Mouse (Mus musculus) G1E (cell line): ENCODE measurements around the gene Dscam. TPM values are rescaled to one million over a fixed set of nuclear protein-coding genes. Genes with fewer than 3 reads are reported as not detected.

Experiments used
- ATAC-seq: 2 replicates; pipeline ENCODE4 v1.8.0; 2016; ENCODE audit warnings: mild to moderate bottlenecking; ENCODE audit not compliant: insufficient number of reproducible peaks, poor library complexity, low FRiP score, severe bottlenecking; ENCODE audit errors: extremely low read depth
- DNase-seq: peaks from one replicate; pipeline ENCODE4 v3.0.0; 2012; ENCODE audit warnings: low spot score
- H3K27me3 ChIP-seq: 2 replicates; pipeline ENCODE4 v1.6.1; 2012; ENCODE audit warnings: mild to moderate bottlenecking, low read length, inconsistent platforms; ENCODE audit not compliant: insufficient read depth
- H3K36me3 ChIP-seq: replicated peaks from 2 replicates; pipeline ENCODE3; 2012; ENCODE audit warnings: mild to moderate bottlenecking, inconsistent platforms
- H3K4me1 ChIP-seq: 2 replicates; pipeline ENCODE4 v1.6.1; 2012; ENCODE audit warnings: low read depth, low read length, inconsistent platforms, mixed read lengths; ENCODE audit not compliant: insufficient read depth
- H3K4me3 ChIP-seq: 2 replicates; pipeline ENCODE4 v1.5.1; 2012; ENCODE audit warnings: low read depth, mild to moderate bottlenecking, inconsistent platforms, low read length, moderate library complexity, mixed read lengths
- H3K9me3 ChIP-seq: replicated peaks from 2 replicates; pipeline ENCODE4 v1.6.1; 2012; ENCODE audit warnings: inconsistent platforms
- CTCF ChIP-seq: IDR thresholded peaks from 2 replicates; pipeline ENCODE4 v1.5.1; 2012; ENCODE audit warnings: low read depth, low read length, inconsistent platforms, mixed read lengths
- GATA1 ChIP-seq: IDR thresholded peaks from 2 replicates; pipeline ENCODE4 v1.6.1; 2012; ENCODE audit warnings: borderline replicate concordance, low read length, inconsistent platforms, mixed read lengths
- GATA2 ChIP-seq: IDR thresholded peaks from 2 replicates; pipeline ENCODE4 v1.6.1; 2012; ENCODE audit warnings: low read depth, low read length, inconsistent platforms, borderline replicate concordance
- POLR2AphosphoS5 ChIP-seq: IDR thresholded peaks from 2 replicates; pipeline ENCODE4 v1.6.1; 2012; ENCODE audit warnings: low read depth, low read length, inconsistent platforms; ENCODE audit not compliant: insufficient replicate concordance
- TAL1 ChIP-seq: conservative IDR thresholded peaks from 2 replicates; pipeline ENCODE4 v1.6.1; 2012; ENCODE audit warnings: low read depth, low read length, inconsistent platforms, mixed read lengths
- polyA plus RNA-seq: library from polyadenylated mRNA; stranded (reverse); fragments of >175 nt; gene quantifications from 2 replicates; pipeline ENCODE4 v1.2.3, GENCODE M21; 2012
- total RNA-seq, 2 experiments: library from RNA; stranded (forward) in 1 of 2; stranded (reverse) in 1 of 2; fragments of 200-1000 nt in 1 of 2; fragments of >200 nt in 1 of 2; fragmentation: Nextera tagmentation in 1 of 2; gene quantifications; 2 replicates each; pipeline ENCODE4 v1.2.3; 2014 to 2017

Gene Dscam
- not detected in 2 replicates for total RNA-seq (2014; fragmentation: Nextera tagmentation)
- total RNA-seq (2017) = under 0.01 TPM in 1 of 2 replicates, not detected in the other
- not detected in 2 replicates for polyA plus RNA-seq

DNA sequence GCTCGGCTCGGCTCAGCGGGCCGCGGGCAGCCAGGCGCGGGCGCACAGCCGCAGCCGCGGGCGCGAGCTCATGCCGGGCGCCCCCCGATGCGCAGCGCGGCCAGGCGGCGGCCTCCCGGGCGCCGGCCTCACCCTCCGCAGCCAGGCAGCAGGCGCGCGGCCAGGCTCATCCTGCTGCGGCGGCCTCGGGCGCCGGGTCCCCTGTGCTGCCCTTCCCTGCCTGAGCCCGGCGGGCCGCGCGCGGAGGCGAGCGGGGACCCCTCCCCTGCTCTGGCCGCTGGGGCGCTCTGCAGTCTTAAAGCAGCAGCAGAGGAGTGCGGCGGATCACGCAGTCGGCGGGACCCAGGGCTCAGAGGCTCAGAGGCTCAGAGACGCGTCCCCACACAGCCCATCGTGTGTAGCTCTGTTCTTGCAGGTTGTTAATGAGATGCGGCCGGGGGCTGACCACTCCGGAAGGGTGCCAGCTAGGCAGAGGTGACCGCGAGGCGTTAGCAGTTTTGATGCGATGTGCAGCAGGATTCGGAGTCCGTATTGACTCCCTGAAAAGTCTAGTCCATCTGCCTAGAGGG, at the start of gene Dscam:
Gene Dscam (minus strand): TSS at position 240 of the 569 bp plus-strand sequence.
- no peak within 1 kb of the TSS for H3K4me3 ChIP-seq
- peaks cover 19% of the 10 kb centered on the region for H3K9me3 ChIP-seq
- TF ChIP-seq CTCF (no peak), GATA2 (no peak), GATA1 (no peak), POLR2AphosphoS5 (no peak), TAL1 (no peak)
- ATAC-seq (no peak), DNase-seq (no peak)
- no peaks in the 10 kb centered on the region; the same call in 1 of the 2 replicates for H3K27me3 ChIP-seq
- H3K36me3 ChIP-seq = no peaks in the 10 kb centered on the region
- no peaks in the 10 kb centered on the region for H3K4me1 ChIP-seq

DNA sequence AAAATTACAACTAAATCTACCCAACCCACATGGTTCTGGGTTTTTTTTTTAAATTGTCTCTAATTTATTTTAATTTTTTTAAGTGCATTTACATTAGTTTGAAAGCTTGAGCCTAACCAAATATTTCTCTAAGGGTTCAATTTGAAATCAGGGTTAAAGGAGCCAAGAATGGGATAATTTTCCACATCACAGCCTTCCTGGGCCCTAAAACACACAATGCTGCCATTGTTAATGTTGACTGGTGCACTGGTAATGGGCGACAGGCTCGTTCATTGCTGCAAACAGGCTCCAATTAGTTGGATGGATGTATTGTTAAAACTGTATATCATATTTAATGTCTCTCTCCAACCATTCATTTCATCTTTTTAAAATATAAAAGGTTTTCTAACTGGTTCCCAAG, 48.8 kb upstream of the Dscam start:
- TF ChIP-seq TAL1 (no peak), GATA1 (no peak), POLR2AphosphoS5 (no peak), CTCF (no peak), GATA2 (no peak)
- Histone ChIP-seq H3K9me3 (0 out of 2 replicates have a peak, but pooled peaks cover 2% of the 10 kb centered on the region), H3K36me3 (no peaks in the 10 kb centered on the region), H3K4me1 (no peaks in the 10 kb centered on the region), H3K4me3 (no peak overlapping the region), H3K27me3 (no peaks in the 10 kb centered on the region)
- no peak for DNase-seq
- no peak for ATAC-seq

DNA sequence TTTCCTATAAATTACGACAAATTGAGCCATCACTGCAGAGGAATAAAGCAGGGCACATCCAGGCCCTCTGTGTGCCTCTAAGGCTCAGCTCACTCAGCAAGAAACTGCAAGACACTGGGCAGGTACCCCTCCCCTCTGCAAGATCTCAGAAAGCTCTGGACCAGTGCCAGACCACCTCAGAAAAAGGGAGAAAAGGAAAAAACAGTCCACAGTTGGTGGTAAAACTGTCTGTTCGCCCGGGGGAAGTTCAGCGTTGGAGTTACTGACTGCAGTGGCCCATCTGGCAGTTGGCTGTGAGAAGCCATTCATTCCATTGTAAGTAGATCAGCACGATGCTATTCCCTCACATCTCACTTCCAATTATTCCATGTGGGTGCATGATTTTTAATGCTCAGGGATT, 39.4 kb upstream of the Dscam start:
- DNase-seq = no peak
- Histone ChIP-seq H3K36me3 (no peaks in the 10 kb centered on the region), H3K27me3 (no peaks in the 10 kb centered on the region), H3K4me3 (no peak overlapping the region), H3K9me3 (0 out of 2 replicates have a peak, but pooled peaks cover 2% of the 10 kb centered on the region), H3K4me1 (no peaks in the 10 kb centered on the region)
- TF ChIP-seq CTCF (no peak), TAL1 (no peak), GATA2 (no peak), GATA1 (no peak), POLR2AphosphoS5 (no peak)
- no peak for ATAC-seq

DNA sequence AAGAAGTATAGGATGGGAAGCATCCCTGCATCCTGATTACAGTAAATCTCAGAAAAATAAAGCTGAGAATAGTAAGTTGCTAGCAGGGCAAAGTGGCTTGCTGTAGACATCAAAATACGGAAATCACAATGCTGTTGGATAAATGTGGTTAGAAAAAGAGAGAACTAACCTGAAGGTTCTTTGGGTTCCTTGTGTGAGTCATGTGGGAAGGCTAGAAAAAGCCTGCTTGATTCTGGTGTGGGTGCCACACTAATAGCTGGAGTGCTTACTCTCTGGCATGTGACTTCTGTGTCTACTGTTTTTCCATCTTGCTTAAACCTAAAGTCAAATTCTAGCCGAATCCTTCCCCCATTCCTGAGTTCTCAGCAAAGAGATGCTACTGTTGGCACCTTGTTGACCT, 37.7 kb upstream of the Dscam start:
- no peaks in the 10 kb centered on the region for H3K27me3 ChIP-seq
- H3K4me1 ChIP-seq = no peaks in the 10 kb centered on the region
- 0 out of 2 replicates have a peak, but pooled peaks cover 2% of the 10 kb centered on the region for H3K9me3 ChIP-seq
- ATAC-seq (no peak), DNase-seq (no peak)
- no peak for TF ChIP-seq GATA1
- no peak for TF ChIP-seq CTCF
- no peak for TF ChIP-seq GATA2
- TF ChIP-seq POLR2AphosphoS5 = no peak
- TF ChIP-seq TAL1 = no peak
- no peaks in the 10 kb centered on the region for H3K36me3 ChIP-seq
- H3K4me3 ChIP-seq = no peak overlapping the region

DNA sequence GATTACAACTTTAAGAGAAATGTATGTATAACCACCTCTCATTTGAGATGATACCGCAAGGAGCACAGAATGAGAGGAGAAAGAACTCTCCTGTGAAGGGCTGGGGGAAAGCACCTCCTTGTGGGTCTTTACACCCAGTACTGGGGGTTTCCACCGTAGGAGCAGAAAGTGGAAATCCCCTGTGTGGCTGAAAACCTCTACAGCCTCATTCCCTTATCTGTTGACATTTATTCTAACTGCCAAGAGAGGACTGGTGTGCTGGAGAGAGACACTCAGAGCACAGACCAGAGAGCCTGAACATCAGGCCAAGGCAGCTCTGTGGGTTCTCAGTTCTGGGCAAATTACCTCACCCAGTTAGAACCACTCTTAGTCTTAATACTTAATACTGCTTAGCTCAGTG, 33.5 kb upstream of the Dscam start:
- DNase-seq (no peak), ATAC-seq (no peak)
- TF ChIP-seq POLR2AphosphoS5 = no peak
- no peak for TF ChIP-seq CTCF
- no peak for TF ChIP-seq GATA1
- TF ChIP-seq TAL1 = no peak
- TF ChIP-seq GATA2 = no peak
- Histone ChIP-seq H3K9me3 (0 out of 2 replicates have a peak, but pooled peaks cover 2% of the 10 kb centered on the region), H3K27me3 (no peaks in the 10 kb centered on the region), H3K4me3 (no peak overlapping the region), H3K4me1 (no peaks in the 10 kb centered on the region), H3K36me3 (no peaks in the 10 kb centered on the region)

DNA sequence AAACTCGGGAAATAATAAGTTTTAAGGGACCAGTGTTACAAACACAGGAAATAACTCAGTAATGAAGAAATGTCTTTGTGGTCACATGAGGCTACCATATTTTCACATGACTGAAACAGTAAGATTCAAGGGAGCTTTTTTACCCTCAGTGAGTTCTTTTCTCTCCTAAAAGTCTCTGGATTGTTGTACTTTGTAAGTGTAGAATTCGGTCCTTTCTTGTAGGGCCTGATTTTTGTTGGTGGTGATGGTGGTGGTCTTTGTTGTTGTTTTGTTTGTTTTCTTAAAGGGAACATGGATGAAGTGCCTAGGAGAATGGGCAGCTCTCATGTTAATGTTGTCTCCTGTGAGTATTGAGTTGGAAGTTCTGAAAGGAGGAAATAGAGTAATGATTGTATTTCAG, 33.0 kb upstream of the Dscam start:
- ATAC-seq (no peak), DNase-seq (no peak)
- 0 out of 2 replicates have a peak, but pooled peaks cover 2% of the 10 kb centered on the region for H3K9me3 ChIP-seq
- H3K4me1 ChIP-seq = no peaks in the 10 kb centered on the region
- TF ChIP-seq GATA1 = no peak
- no peak for TF ChIP-seq GATA2
- TF ChIP-seq POLR2AphosphoS5 = no peak
- TF ChIP-seq TAL1 = no peak
- no peak for TF ChIP-seq CTCF
- H3K36me3 ChIP-seq = no peaks in the 10 kb centered on the region
- no peak overlapping the region for H3K4me3 ChIP-seq
- H3K27me3 ChIP-seq = no peaks in the 10 kb centered on the region
